Mouse (Mus musculus): ENCODE measurements around the gene Dpagt1. TPM values are rescaled to one million over a fixed set of nuclear protein-coding genes. Genes with fewer than 3 reads are reported as not detected.
"Not testable (repeated sequence)": the region's sequence is repeated elsewhere in the genome, so short reads cannot be mapped to it uniquely, and the experiment has no call there.

Gene Dpagt1
- total RNA-seq, 2 experiments from 2014 or later, result 10.1 to 35.5 TPM

DNA sequence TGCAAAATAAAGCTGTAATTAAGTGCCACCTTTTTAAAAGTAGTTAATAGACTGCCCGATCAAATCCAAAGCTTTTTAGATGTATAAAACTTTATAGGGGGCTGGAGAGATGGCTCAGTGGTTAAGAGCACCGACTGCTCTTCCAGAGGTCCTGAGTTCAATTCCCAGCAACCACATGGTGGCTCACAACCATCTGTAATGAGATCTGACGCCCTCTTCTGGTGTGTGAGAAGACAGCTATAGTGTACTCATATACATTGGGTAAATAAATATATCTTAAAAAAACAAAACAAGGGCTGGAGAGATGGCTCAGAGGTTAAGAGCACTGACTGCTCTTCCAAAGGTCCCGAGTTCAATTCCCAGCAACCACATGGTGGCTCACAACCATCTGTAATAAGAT lies 36.1 kb downstream of the Dpagt1 start:
- not testable (repeated sequence) for ATAC-seq (replicated peaks; ENCODE audit: low FRiP score, low TSS enrichment, poor library complexity, severe bottlenecking)

DNA sequence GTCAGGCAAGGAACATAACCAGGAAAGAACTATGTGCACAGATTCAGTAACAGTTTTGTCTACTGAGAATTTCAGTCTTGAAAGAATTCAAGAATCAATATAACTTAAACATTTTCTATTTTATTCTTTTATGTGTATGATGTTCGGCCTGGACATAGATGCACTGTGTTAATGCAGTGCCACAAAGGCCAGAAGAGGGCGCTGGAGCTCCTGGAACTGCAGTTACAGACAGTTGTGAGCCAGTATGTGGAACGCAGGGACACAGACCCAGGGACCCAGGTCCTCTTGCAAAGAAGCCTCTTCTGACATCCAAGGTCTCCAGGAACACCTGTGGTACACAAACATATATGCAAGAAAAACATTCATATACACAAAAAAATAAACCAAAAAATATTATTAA lies 38.7 kb downstream of the Dpagt1 start:
- no peak for ATAC-seq (replicated peaks; ENCODE audit: low FRiP score, low TSS enrichment, poor library complexity, severe bottlenecking)

DNA sequence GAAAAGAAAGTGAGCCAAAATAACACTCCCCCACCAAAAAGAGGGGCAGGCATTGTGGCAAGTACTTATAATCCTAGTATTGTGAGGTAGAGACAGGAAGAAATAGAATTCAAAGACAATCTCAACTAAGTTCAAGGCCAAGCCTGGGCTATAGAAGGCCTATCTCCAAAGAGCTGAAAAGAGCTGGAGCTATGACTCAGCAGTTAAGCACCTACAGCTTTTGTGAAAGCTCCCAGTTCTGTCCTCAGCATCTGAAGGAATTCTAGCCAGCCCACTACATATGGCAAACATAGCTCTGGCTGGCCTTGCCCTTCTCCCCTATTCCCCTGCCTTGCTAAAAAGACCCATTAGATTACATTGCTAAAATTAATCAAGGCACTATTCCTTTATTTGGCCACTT lies 47.6 kb downstream of the Dpagt1 start:
- ATAC-seq (replicated peaks; ENCODE audit: low FRiP score, low TSS enrichment, poor library complexity, severe bottlenecking), result no peak

DNA sequence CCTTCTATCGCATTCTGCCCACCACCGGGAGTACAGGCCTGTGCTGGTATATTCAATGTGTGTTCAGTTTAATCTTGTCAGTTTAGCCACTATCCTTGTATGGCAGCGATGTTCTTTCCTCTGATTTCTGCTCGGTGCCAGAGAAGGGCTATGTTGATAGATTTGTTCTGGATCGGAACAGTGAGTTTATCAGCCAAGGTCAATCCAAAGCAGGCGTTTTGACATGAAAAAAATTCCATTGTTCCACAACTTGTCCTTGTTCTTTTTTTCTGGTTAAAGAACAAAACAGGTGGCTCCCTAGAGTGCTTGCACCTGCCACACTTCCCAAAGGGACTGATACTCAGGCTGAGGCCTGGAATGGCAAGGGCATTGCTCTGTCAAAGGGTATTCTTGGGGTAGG lies 50.3 kb downstream of the Dpagt1 start:
- no peak for ATAC-seq (replicated peaks; ENCODE audit: low FRiP score, low TSS enrichment, poor library complexity, severe bottlenecking)

DNA sequence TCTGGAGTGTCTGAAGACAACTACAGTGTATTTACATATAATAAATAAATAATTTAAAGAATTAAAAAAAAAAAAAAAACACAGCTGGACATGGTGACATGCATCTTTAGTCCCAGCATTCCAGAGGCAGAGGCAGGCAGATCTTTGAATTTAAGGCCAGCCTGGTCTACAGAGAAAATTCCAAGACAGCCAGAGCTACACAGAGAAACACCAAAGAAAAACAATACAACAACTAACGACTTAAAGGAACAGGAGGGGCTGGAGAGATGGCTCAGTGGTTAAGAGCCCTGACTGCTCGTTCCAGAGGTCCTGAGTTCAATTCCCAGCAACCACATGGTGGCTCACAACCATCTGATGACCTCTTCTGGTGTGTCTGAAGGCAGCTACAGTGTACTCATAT lies 51.5 kb downstream of the Dpagt1 start:
- ATAC-seq (replicated peaks; ENCODE audit: low FRiP score, low TSS enrichment, poor library complexity, severe bottlenecking), result not testable (repeated sequence)

DNA sequence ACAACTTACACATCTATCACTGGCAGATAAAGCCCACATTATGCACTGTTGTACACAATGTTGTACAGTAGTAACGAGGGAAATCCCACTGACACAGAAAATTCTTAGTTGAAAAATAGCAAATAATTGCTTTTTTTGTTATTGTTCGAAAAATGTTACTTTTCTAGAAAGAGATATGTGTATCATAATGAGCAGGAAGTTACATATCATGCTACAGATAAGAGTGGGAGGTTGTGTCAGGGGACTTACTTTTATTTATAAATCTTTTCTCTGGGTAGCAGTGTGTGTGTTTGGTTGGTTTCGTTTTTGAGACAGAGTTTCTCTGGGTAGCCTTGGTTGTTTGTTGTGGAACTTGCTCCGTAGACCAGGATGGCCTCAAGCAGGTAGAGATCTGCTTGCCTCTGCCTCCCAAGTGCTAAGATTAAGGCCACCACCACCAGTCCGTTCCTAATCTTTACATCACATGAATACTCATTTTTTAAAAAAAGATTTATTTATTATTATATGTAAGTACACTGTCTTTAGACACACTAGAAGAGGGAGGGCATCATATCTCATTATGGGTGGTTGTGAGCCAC lies 52.4 kb downstream of the Dpagt1 start:
- no peak for ATAC-seq (replicated peaks; ENCODE audit: low FRiP score, low TSS enrichment, poor library complexity, severe bottlenecking)

DNA sequence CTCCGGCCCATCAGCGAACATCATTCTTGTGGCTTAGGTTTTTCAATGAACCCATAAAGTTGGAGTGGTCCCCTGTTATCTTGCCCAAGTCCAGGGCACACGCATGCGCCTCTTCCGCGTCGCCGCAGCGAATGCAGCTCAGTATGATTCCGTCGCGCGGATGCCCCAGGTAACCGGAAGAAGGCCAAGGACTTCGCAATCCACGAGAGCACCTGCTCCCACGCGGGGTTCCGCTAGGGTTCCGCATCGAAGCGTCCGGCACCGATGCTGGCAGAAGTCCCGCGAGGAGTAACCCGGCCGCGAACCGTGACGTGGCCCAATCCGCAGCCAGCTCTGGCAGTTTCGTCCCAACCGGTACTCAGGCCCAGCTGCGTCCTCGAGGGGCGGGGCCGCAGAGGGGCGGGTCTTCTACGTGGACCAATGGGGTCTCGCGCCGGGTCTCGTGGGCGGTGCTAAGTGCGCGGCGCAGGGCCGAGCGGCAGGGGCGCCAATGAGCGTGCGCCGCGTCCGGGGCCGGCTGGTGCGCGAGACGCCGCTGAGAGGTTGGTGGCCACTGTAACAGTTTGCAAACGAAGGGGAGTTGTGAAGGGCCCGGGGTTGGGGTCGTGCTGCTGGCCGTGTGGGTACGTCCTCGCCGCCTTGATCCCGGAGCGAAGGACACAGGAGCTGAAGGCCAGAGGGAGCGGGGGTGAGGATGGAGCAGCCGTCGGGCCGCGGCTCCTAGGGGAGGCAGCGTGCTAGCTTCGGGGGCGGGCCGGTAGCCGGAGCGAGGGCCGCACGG lies 53.4 kb downstream of the Dpagt1 start, which contains the start of gene Hyou1:
Gene Hyou1 (plus strand): TSS at position 437 of the 781 bp plus-strand sequence.
- peak; percentile 96 for ATAC-seq (replicated peaks; ENCODE audit: low FRiP score, low TSS enrichment, poor library complexity, severe bottlenecking)

DNA sequence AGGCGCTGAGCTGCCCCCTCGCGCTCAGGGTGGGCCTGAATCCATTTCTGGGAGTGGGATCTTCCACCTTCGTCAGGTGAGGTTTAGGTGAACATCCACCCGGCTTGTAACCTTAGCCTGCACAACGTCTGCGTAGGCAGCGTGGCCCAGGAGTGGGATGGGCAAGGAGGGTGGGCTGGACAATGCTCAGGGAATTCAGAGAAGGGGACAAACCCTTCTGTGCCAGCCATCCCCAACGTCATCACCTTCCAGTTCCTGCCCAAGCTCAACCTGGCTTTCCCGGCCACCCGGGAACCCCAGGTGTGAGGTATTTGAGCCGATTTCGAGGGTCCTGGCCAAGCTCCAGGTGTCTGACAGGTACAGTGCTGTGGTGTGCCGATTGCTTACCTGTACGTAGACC lies 54.0 kb downstream of the Dpagt1 start:
- no peak for ATAC-seq (replicated peaks; ENCODE audit: low FRiP score, low TSS enrichment, poor library complexity, severe bottlenecking)

Other genes starting within 250 kb of the Dpagt1 start
- 0.30 TPM in 1 of 2 replicates, not detected in the other for gene Mfrp, start 224.3 kb upstream of the Dpagt1 start, total RNA-seq (2014; fragmentation: Nextera tagmentation)
- not detected in 2 replicates for gene Mfrp, start 224.3 kb upstream of the Dpagt1 start, total RNA-seq (2017)
- not detected in 2 replicates for gene C1qtnf5, start 218.8 kb upstream of the Dpagt1 start, total RNA-seq (2014; fragmentation: Nextera tagmentation)
- not detected in 2 replicates for gene C1qtnf5, start 218.8 kb upstream of the Dpagt1 start, total RNA-seq (2017)
- gene Gm49380, start 212.5 kb upstream of the Dpagt1 start, total RNA-seq (2014; fragmentation: Nextera tagmentation), result not detected in 2 replicates
- gene Gm49380, start 212.5 kb upstream of the Dpagt1 start, total RNA-seq (2017), result not detected in 2 replicates
- 46.0 and 52.5 TPM in 2 replicates for gene Rnf26, start 212.5 kb upstream of the Dpagt1 start, total RNA-seq (2014; fragmentation: Nextera tagmentation)
- gene Rnf26, start 212.5 kb upstream of the Dpagt1 start, total RNA-seq (2017), result 13.5 and 20.9 TPM in 2 replicates
- not detected in 2 replicates for gene Mcam, start 191.6 kb upstream of the Dpagt1 start, total RNA-seq (2014; fragmentation: Nextera tagmentation)
- gene Mcam, start 191.6 kb upstream of the Dpagt1 start, total RNA-seq (2017), result 0.09 TPM in 1 of 2 replicates, not detected in the other
- 36.5 and 38.8 TPM in 2 replicates for gene Cbl, start 92.0 kb upstream of the Dpagt1 start, total RNA-seq (2014; fragmentation: Nextera tagmentation)
- gene Cbl, start 92.0 kb upstream of the Dpagt1 start, total RNA-seq (2017), result 8.4 and 39.5 TPM in 2 replicates
- not detected in 2 replicates for gene Ccdc153, start 85.3 kb upstream of the Dpagt1 start, total RNA-seq (2014; fragmentation: Nextera tagmentation)
- not detected in 2 replicates for gene Ccdc153, start 85.3 kb upstream of the Dpagt1 start, total RNA-seq (2017)
- gene Pdzd3, start 74.5 kb upstream of the Dpagt1 start, total RNA-seq (2014; fragmentation: Nextera tagmentation), result not detected in 2 replicates
- gene Pdzd3, start 74.5 kb upstream of the Dpagt1 start, total RNA-seq (2017), result not detected in 2 replicates
- 1.3 and 1.8 TPM in 2 replicates for gene Nlrx1, start 57.4 kb upstream of the Dpagt1 start, total RNA-seq (2014; fragmentation: Nextera tagmentation)
- gene Nlrx1, start 57.4 kb upstream of the Dpagt1 start, total RNA-seq (2017), result 0.80 and 3.1 TPM in 2 replicates
- gene Abcg4, start 37.4 kb upstream of the Dpagt1 start, total RNA-seq (2014; fragmentation: Nextera tagmentation), result 82.3 and 111 TPM in 2 replicates
- gene Abcg4, start 37.4 kb upstream of the Dpagt1 start, total RNA-seq (2017), result 13.4 TPM in 2 replicates
- gene Hinfp, start 20.3 kb upstream of the Dpagt1 start, total RNA-seq (2014; fragmentation: Nextera tagmentation), result 25.3 and 43.7 TPM in 2 replicates
- 11.3 and 16.2 TPM in 2 replicates for gene Hinfp, start 20.3 kb upstream of the Dpagt1 start, total RNA-seq (2017)
- gene C2cd2l, start 5.7 kb upstream of the Dpagt1 start, total RNA-seq (2014; fragmentation: Nextera tagmentation), result 11.4 and 15.1 TPM in 2 replicates
- 4.0 and 6.9 TPM in 2 replicates for gene C2cd2l, start 5.7 kb upstream of the Dpagt1 start, total RNA-seq (2017)
- 89.4 and 90.9 TPM in 2 replicates for gene H2afx, start 8.7 kb downstream of the Dpagt1 start, total RNA-seq (2014; fragmentation: Nextera tagmentation)
- gene H2afx, start 8.7 kb downstream of the Dpagt1 start, total RNA-seq (2017), result 133 and 205 TPM in 2 replicates
- 498 and 537 TPM in 2 replicates for gene Hmbs, start 18.2 kb downstream of the Dpagt1 start, total RNA-seq (2014; fragmentation: Nextera tagmentation)
- 135 and 240 TPM in 2 replicates for gene Hmbs, start 18.2 kb downstream of the Dpagt1 start, total RNA-seq (2017)
- 16.4 and 24.5 TPM in 2 replicates for gene Vps11, start 35.7 kb downstream of the Dpagt1 start, total RNA-seq (2014; fragmentation: Nextera tagmentation)
- 12.8 and 15.3 TPM in 2 replicates for gene Vps11, start 35.7 kb downstream of the Dpagt1 start, total RNA-seq (2017)
- 45.1 and 45.6 TPM in 2 replicates for gene Hyou1, start 53.5 kb downstream of the Dpagt1 start, total RNA-seq (2014; fragmentation: Nextera tagmentation)
- 56.5 and 77.5 TPM in 2 replicates for gene Hyou1, start 53.5 kb downstream of the Dpagt1 start, total RNA-seq (2017)
- gene Slc37a4, start 70.8 kb downstream of the Dpagt1 start, total RNA-seq (2014; fragmentation: Nextera tagmentation), result 20.5 and 32.2 TPM in 2 replicates
- 11.4 and 43.0 TPM in 2 replicates for gene Slc37a4, start 70.8 kb downstream of the Dpagt1 start, total RNA-seq (2017)
- gene Rps25, start 81.1 kb downstream of the Dpagt1 start, total RNA-seq (2014; fragmentation: Nextera tagmentation), result 4,337 and 4,372 TPM in 2 replicates
- 1,747 and 2,464 TPM in 2 replicates for gene Rps25, start 81.1 kb downstream of the Dpagt1 start, total RNA-seq (2017)
- gene Trappc4, start 81.6 kb downstream of the Dpagt1 start, total RNA-seq (2014; fragmentation: Nextera tagmentation), result 71.6 and 116 TPM in 2 replicates
- 28.4 and 36.8 TPM in 2 replicates for gene Trappc4, start 81.6 kb downstream of the Dpagt1 start, total RNA-seq (2017)
- gene Ccdc84, start 92.5 kb downstream of the Dpagt1 start, total RNA-seq (2014; fragmentation: Nextera tagmentation), result 51.4 and 56.1 TPM in 2 replicates
- 18.9 and 19.3 TPM in 2 replicates for gene Ccdc84, start 92.5 kb downstream of the Dpagt1 start, total RNA-seq (2017)
- not detected in 2 replicates for gene Foxr1, start 115.1 kb downstream of the Dpagt1 start, total RNA-seq (2014; fragmentation: Nextera tagmentation)
- gene Foxr1, start 115.1 kb downstream of the Dpagt1 start, total RNA-seq (2017), result not detected in 2 replicates
- gene Upk2, start 129.0 kb downstream of the Dpagt1 start, total RNA-seq (2014; fragmentation: Nextera tagmentation), result not detected in 2 replicates
- gene Upk2, start 129.0 kb downstream of the Dpagt1 start, total RNA-seq (2017), result not detected in 2 replicates
- 4.8 and 5.5 TPM in 2 replicates for gene Bcl9l, start 156.8 kb downstream of the Dpagt1 start, total RNA-seq (2014; fragmentation: Nextera tagmentation)
- 0.52 and 3.7 TPM in 2 replicates for gene Bcl9l, start 156.8 kb downstream of the Dpagt1 start, total RNA-seq (2017)
- gene Cxcr5, start 235.9 kb downstream of the Dpagt1 start, total RNA-seq (2014; fragmentation: Nextera tagmentation), result 0.54 and 6.2 TPM in 2 replicates
- 0.08 and 1.8 TPM in 2 replicates for gene Cxcr5, start 235.9 kb downstream of the Dpagt1 start, total RNA-seq (2017)